Mouse (Mus musculus) testis, adult 2 months (tissue): Measurements from ENCODE around the gene Zfp334. TPM values are rescaled to one million over a fixed set of nuclear protein-coding genes. Genes with fewer than 3 reads are reported as not detected.

Source experiments
- H3K27ac ChIP-seq: fragments of 200-500 bp; 2 replicates; pipeline ENCODE4 v1.5.1; 2012; ENCODE audit warnings: low read depth, low read length; ENCODE audit not compliant: control insufficient read depth, insufficient read depth
- H3K27me3 ChIP-seq: fragments of 200-500 bp; 2 replicates; pipeline ENCODE4 v1.6.1; 2012; ENCODE audit warnings: mild to moderate bottlenecking, low read length, moderate library complexity; ENCODE audit not compliant: control insufficient read depth, insufficient read depth
- H3K36me3 ChIP-seq: fragments of 200-500 bp; 2 replicates; pipeline ENCODE4 v1.6.1; 2012; ENCODE audit warnings: mild to moderate bottlenecking, low read length; ENCODE audit not compliant: control insufficient read depth, insufficient read depth
- H3K4me1 ChIP-seq: fragments of 200-500 bp; 2 replicates; pipeline ENCODE4 v1.6.1; 2012; ENCODE audit warnings: low read length; ENCODE audit not compliant: control insufficient read depth, insufficient read depth
- H3K4me3 ChIP-seq: fragments of 200-500 bp; 2 replicates; pipeline ENCODE4 v1.5.1; 2012; ENCODE audit warnings: low read depth, mild to moderate bottlenecking, low read length, moderate library complexity, mixed read lengths; ENCODE audit not compliant: control insufficient read depth
- CTCF ChIP-seq: fragments of 200-500 bp; IDR thresholded peaks from 2 replicates; pipeline ENCODE4 v1.5.1; 2012; ENCODE audit warnings: low read depth, mild to moderate bottlenecking, inconsistent platforms, low read length, moderate library complexity; ENCODE audit not compliant: control insufficient read depth, insufficient read depth, insufficient replicate concordance
- POLR2A ChIP-seq: fragments of 200-500 bp; IDR thresholded peaks from 2 replicates; pipeline ENCODE4 v1.6.1; 2012; ENCODE audit warnings: low read depth, mild to moderate bottlenecking, inconsistent platforms, low read length, moderate library complexity; ENCODE audit not compliant: control insufficient read depth
- polyA plus RNA-seq: library from polyadenylated mRNA; depleted of rRNA; stranded (reverse); fragments of >200 nt; gene quantifications from 2 replicates; pipeline ENCODE4 v1.2.3, GENCODE M21; 2012

Zfp334 gene
- polyA plus RNA-seq, 1 experiment, result 1.1 TPM

DNA sequence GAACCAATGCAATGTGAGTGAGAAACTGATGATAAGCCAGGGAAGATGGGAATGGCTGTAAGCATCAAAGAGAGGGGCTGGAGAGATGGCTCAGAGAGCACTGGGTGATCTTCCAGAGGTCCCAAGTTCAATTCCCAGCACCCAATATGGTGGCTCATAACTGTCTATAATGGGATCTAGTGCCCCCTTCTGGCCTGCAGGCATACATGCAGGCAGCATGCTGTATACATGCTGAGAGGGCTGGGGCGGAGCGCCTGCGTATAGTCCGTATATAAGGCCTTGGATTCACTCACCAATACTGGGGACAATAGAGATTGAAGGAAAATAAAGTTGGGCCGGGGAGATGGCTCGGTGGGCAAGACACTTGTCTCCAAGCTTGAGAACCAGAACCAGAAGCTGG, 24.8 kb downstream of the Zfp334 start:
- no peaks in the 10 kb centered on the region for H3K36me3 ChIP-seq
- TF ChIP-seq POLR2A, result no peak
- TF ChIP-seq CTCF, result peak; percentile 33; the same call in 1 of the 2 replicates
- H3K4me3 ChIP-seq, result no peak overlapping the region
- peaks cover 9% of the 10 kb centered on the region for H3K4me1 ChIP-seq
- no peaks in the 10 kb centered on the region for H3K27me3 ChIP-seq
- H3K27ac ChIP-seq, result no peak overlapping the region

DNA sequence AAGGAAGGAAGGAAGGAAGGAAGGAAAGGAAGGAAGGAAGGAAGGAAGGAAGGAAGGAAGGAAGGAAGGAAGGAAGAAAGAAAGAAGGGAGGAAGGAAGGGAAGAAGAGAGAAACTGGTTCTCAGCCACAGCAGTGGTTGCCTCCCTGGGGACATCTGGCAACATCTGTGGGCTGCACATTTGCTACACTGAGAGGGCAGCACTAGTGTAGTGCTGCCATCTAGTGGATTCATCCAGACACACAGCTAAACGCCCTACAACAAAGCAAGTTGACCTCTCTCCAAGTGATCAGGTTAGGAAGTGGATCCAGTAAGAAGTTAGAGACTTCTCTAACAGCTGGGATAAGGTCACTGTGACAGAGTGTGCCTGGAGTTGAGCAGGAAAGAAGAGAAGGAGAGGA, 27.2 kb downstream of the Zfp334 start:
- Histone ChIP-seq H3K4me1 (peaks cover 5% of the 10 kb centered on the region), H3K27ac (no peak overlapping the region), H3K27me3 (no peaks in the 10 kb centered on the region), H3K36me3 (no peaks in the 10 kb centered on the region), H3K4me3 (no peak overlapping the region)
- TF ChIP-seq POLR2A (no peak), CTCF (peak; percentile 67; the same call in 1 of the 2 replicates)

DNA sequence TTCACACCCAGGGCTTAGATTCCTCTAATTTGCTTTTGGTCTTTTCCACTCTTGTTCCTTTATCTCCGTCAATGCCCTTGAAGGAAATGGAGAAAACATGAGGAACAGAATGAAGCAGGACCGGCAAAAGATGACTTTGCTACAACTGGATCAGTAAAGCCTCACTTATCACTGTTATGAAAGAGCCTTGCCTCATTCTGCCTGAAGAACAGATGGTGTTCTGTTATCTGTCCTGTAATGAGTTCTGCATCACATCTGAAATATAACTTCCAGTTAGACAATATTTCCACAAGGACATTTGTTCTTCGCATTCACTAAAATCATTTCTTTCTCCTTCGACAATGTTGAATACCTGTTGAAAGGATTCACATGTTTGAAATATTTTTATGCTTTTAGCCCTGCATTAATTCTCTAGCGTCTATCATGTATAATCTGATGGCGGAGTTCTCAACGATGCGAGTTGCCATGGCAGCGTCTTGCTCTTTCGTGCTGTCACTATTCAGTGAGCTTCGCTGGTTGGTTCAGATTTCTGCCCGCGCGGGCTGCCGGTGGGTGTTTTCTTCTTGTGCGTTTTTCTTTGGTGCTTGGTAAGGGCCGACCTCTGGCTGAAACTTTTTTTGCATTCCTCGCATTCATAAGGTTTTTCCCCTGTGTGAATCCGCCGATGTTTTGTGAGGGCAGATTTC, 36.1 kb downstream of the Zfp334 start:
- TF ChIP-seq CTCF (no peak), POLR2A (no peak)
- no peak overlapping the region for H3K4me3 ChIP-seq

DNA sequence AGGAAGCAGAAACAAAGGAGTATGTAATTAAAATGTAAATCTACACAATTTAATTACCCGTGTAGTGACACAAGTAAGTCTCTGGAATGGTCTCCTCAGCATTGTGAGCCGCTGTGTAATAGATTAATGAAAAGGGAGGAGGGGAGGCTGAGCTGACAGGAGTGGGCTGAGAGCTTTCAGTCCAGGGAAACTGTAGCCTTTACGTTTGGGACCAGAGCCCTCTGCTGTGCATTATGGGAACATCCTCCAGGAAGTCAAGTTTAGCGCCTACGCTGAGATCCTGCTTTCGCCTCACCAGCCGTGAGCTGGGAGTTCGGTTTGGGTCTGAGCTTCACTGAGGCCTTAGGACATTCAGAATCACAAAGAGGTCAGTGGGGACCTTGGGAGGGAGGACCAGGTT, 38.6 kb downstream of the Zfp334 start:
- no peaks in the 10 kb centered on the region; the same call in 1 of the 2 replicates for H3K4me1 ChIP-seq
- no peak overlapping the region for H3K4me3 ChIP-seq
- no peak for TF ChIP-seq POLR2A
- TF ChIP-seq CTCF, result no peak
- no peaks in the 10 kb centered on the region for H3K27me3 ChIP-seq
- H3K36me3 ChIP-seq, result no peaks in the 10 kb centered on the region
- no peak overlapping the region for H3K27ac ChIP-seq

More for the DNA sequence above, 36.1 kb downstream of the Zfp334 start:
- no peak overlapping the region for H3K27ac ChIP-seq
- H3K4me1 ChIP-seq, result no peaks in the 10 kb centered on the region
- no peaks in the 10 kb centered on the region for H3K27me3 ChIP-seq
- H3K36me3 ChIP-seq, result no peaks in the 10 kb centered on the region

DNA sequence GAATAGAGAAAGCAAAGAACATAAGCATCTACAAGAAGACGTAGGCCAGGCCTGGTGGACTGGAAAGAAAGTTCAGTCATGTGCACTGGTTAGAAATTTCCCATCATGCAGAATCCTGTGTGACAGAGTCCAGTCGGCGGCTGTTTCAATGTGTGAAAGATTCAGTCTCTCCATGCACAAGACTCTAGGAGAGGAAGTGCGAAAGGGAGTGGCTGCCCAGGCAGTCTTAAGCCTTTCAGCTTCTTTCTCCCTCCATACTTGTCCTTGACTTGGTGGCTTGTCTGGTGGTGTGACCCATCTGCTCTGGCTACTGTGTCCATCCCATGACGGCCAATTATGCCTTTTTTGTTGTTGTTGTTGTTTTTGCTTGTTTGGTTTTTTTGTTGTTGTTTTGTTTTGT, 41.9 kb downstream of the Zfp334 start:
- H3K4me3 ChIP-seq, result no peak overlapping the region
- no peaks in the 10 kb centered on the region for H3K27me3 ChIP-seq
- no peak overlapping the region for H3K27ac ChIP-seq
- H3K4me1 ChIP-seq, result no peaks in the 10 kb centered on the region; the same call in 1 of the 2 replicates
- TF ChIP-seq CTCF, result no peak
- no peak for TF ChIP-seq POLR2A
- H3K36me3 ChIP-seq, result no peaks in the 10 kb centered on the region

DNA sequence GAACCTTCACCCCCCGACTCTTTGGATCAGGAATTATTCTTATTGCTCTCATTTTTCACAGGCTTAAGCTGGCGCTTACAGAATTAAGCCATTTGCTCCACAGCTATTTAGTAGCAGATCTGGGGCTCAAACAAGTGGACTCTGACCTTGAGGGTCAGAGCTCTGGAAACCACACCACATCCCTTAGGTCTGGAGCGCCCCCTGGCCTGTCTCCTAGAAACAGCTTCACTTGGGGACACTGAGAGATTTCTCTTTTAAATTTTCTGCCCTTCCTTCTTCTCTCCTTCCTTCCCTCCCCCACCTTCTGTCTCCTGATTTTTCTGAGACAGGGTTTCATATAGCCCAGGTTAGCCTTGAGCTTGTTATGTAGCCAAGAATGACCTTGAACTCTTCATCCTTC, 50.9 kb downstream of the Zfp334 start:
- no peaks in the 10 kb centered on the region for H3K36me3 ChIP-seq
- no peak overlapping the region for H3K27ac ChIP-seq
- H3K4me1 ChIP-seq, result peaks cover 8% of the 10 kb centered on the region
- H3K4me3 ChIP-seq, result no peak overlapping the region
- H3K27me3 ChIP-seq, result no peaks in the 10 kb centered on the region
- TF ChIP-seq CTCF (peak; percentile 28; the same call in 1 of the 2 replicates), POLR2A (no peak)

DNA sequence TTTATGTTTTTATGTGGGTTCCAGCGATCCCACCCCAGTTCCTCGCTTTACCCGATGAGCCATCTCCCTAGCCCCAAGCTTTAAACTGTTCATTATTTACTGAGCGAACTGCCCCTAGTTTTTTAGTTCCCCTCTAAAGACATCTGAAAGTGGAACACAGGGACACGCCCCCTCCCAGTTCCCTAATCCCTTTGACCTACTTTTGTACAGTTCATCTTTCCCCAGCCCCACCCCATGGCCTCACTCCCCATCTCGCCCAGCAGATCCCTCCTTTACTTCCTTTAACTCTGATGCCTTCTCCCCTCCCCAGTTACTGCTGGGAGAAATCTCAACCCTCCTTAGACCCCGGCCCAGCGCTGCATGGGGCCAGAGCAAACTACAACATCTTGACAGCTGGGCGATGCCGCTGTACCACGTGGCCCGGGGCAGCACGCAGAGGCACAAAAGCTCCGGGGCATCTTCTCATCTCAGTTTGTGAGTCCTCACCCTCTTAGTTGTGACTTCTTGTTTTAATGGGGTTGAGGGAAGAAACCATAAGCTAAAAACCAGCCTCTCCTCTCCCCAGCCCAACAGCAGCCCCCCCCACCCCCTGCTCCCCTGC, 55.3 kb downstream of the Zfp334 start:
- TF ChIP-seq CTCF (no peak), POLR2A (no peak)
- Histone ChIP-seq H3K4me3 (no peak overlapping the region), H3K4me1 (peaks cover 8% of the 10 kb centered on the region), H3K36me3 (no peaks in the 10 kb centered on the region), H3K27ac (no peak overlapping the region), H3K27me3 (no peaks in the 10 kb centered on the region)

DNA sequence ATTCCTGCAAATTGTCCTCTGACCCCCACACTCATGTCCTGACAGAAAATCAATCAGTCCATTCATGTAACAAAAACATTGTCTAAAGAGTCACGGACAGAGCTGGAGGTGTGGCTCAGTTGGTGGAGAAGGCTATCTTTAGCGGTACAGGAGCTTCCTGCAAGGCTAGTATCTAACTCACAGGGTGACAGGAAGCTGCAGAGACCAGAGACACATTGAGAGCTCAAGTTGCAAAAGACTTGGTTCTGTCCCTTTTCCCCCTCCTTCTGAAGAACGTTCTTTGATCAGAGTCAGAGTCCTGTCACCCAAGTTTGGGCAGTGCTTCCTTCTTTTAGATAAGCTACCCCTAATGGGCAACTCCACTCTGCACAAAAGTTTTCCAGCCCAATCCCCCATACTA, 58.4 kb downstream of the Zfp334 start:
- H3K27me3 ChIP-seq, result no peaks in the 10 kb centered on the region
- H3K27ac ChIP-seq, result no peak overlapping the region
- TF ChIP-seq POLR2A (no peak), CTCF (no peak)
- no peak overlapping the region for H3K4me3 ChIP-seq
- H3K36me3 ChIP-seq, result no peaks in the 10 kb centered on the region
- H3K4me1 ChIP-seq, result peaks cover 19% of the 10 kb centered on the region
